Mouse (Mus musculus): Measurements from ENCODE around the gene Sept4.

- TF ChIP-seq GATA1 (IDR thresholded peaks at IDR 0.05; ENCODE audit: borderline replicate concordance, low read length): no peak
- TF ChIP-seq FLI1 (IDR thresholded peaks at IDR 0.05; ENCODE audit: low read length): no peak
Measured at GRCm38 (mm10) chr11:87568255-87568953, at the start of gene Sept4.

All from megakaryocyte, embryonic 14.5 days (primary cell).